Mouse (Mus musculus) hindbrain, embryonic 14.5 days (tissue): ENCODE measurements at regions not wholly inside any gene's neighbourhood (a gene's known extent, or its start where the extent isn't known, plus 50 kb on each side); places are given as distances from the start of the nearest gene placed in this dataset.

Source experiments
- ATAC-seq: fragments of 200-750 bp; cut with Nextera tagmentation; 2 replicates; pipeline ENCODE4 v1.8.0; 2017; ENCODE audit warnings: moderate number of reproducible peaks, mild to moderate bottlenecking, moderate TSS enrichment, moderate library complexity; ENCODE audit not compliant: low FRiP score
- DNase-seq: peaks from one replicate; pipeline ENCODE4 v3.0.0-alpha.2; 2015; ENCODE audit warnings: low spot score
- H3K27ac ChIP-seq: fragments of 300-500 bp; sonication (generic); 2 replicates; pipeline ENCODE4 v1.5.1; 2014; ENCODE audit warnings: mild to moderate bottlenecking, moderate library complexity
- H3K27me3 ChIP-seq: fragments of 300-500 bp; sonication (generic); 2 replicates; pipeline ENCODE4 v1.6.1; 2014; ENCODE audit warnings: mild to moderate bottlenecking, low read length, mixed read lengths; ENCODE audit not compliant: control insufficient read depth, insufficient read depth
- H3K36me3 ChIP-seq: fragments of 300-500 bp; sonication (generic); replicated peaks from 2 replicates; pipeline ENCODE4 v1.6.1; 2014; ENCODE audit not compliant: control insufficient read depth, insufficient read depth
- H3K4me1 ChIP-seq: fragments of 300-500 bp; sonication (generic); replicated peaks from 2 replicates; pipeline ENCODE4 v1.6.1; 2014; ENCODE audit warnings: antibody characterized with exemption, low read length, mixed read lengths; ENCODE audit not compliant: control insufficient read depth, insufficient read depth
- H3K4me2 ChIP-seq: fragments of 300-500 bp; sonication (generic); replicated peaks from 2 replicates; pipeline ENCODE4 v1.6.1; 2014; ENCODE audit warnings: mild to moderate bottlenecking, moderate library complexity
- H3K4me3 ChIP-seq: fragments of 300-500 bp; sonication (generic); replicated peaks from 2 replicates; pipeline ENCODE4 v1.5.1; 2014; ENCODE audit warnings: mild to moderate bottlenecking, low read length
- H3K9ac ChIP-seq: fragments of 300-500 bp; sonication (generic); 2 replicates; pipeline ENCODE4 v1.6.1; 2014
- H3K9me3 ChIP-seq: fragments of 300-500 bp; sonication (generic); 2 replicates; pipeline ENCODE4 v1.6.1; 2016; ENCODE audit warnings: low read length; ENCODE audit not compliant: control insufficient read depth
- WGBS: fragments of 180-500 bp; shearing (Covaris S2); extraction: QIAGEN DNeasy Blood & Tissue Kit; methylation state at CpG from one replicate; pipeline ENCODE4 v1.1.7; 2014; 5-methylcytosine and 5-hydroxymethylcytosine counted together

- H3K36me3 ChIP-seq, result no peaks in the 10 kb centered on the region
Measured at GRCm38 (mm10) chr2:172613891-172614391, 64.5 kb downstream of the Tfap2c start.

GRCm38 (mm10) chr2:172615148-172615547, 65.8 kb downstream of the Tfap2c start:
- Histone ChIP-seq H3K9me3 (no peaks in the 10 kb centered on the region), H3K4me1 (peaks cover 5% of the 10 kb centered on the region), H3K9ac (no peak overlapping the region), H3K4me3 (no peak overlapping the region), H3K27me3 (peaks cover 26% of the 10 kb centered on the region), H3K36me3 (no peaks in the 10 kb centered on the region), H3K27ac (no peak overlapping the region), H3K4me2 (no peak overlapping the region)
- ATAC-seq (no peak), DNase-seq (no peak)
- 35% methylated on average over 2 of the region's 2 CpGs for WGBS

More at GRCm38 (mm10) chr2:172613891-172614391, 64.5 kb downstream of the Tfap2c start:
- Histone ChIP-seq H3K27me3 (peaks cover 26% of the 10 kb centered on the region), H3K27ac (no peak overlapping the region), H3K4me3 (peak overlapping the region; percentile 23; the same call in 1 of the 2 replicates), H3K9me3 (no peaks in the 10 kb centered on the region), H3K4me1 (peaks cover 5% of the 10 kb centered on the region), H3K9ac (no peak overlapping the region), H3K4me2 (peak overlapping the region; percentile 50)
- WGBS, result under 1% methylated on average over 18 of the region's 18 CpGs
- no peak for DNase-seq
- ATAC-seq, result no peak

- no peak for ATAC-seq
- WGBS, result 21% methylated on average over 4 of the region's 4 CpGs
- H3K9ac ChIP-seq, result no peak overlapping the region
- no peaks in the 10 kb centered on the region for H3K36me3 ChIP-seq
- no peak overlapping the region for H3K27ac ChIP-seq
- H3K27me3 ChIP-seq, result peaks cover 26% of the 10 kb centered on the region
- H3K4me1 ChIP-seq, result peaks cover 5% of the 10 kb centered on the region
- H3K4me3 ChIP-seq, result no peak overlapping the region
- H3K9me3 ChIP-seq, result no peaks in the 10 kb centered on the region
- no peak overlapping the region for H3K4me2 ChIP-seq
- DNase-seq, result no peak
Measured at GRCm38 (mm10) chr2:172615582-172615981, 66.2 kb downstream of the Tfap2c start.

GRCm38 (mm10) chr2:172619168-172619567, 69.8 kb downstream of the Tfap2c start:
- H3K9ac ChIP-seq, result no peak overlapping the region
- H3K4me1 ChIP-seq, result no peaks in the 10 kb centered on the region
- WGBS, result 81% methylated on average over 7 of the region's 7 CpGs
- DNase-seq (no peak), ATAC-seq (no peak)
- no peaks in the 10 kb centered on the region for H3K36me3 ChIP-seq
- H3K27me3 ChIP-seq, result peaks cover 15% of the 10 kb centered on the region
- no peak overlapping the region for H3K4me2 ChIP-seq
- H3K4me3 ChIP-seq, result no peak overlapping the region
- H3K9me3 ChIP-seq, result no peaks in the 10 kb centered on the region
- H3K27ac ChIP-seq, result no peak overlapping the region

GRCm38 (mm10) chr2:172620001-172620400, 70.6 kb downstream of the Tfap2c start:
- H3K4me2 ChIP-seq, result no peak overlapping the region
- no peak overlapping the region for H3K9ac ChIP-seq
- peaks cover 8% of the 10 kb centered on the region for H3K27me3 ChIP-seq
- H3K36me3 ChIP-seq, result no peaks in the 10 kb centered on the region
- no peak for DNase-seq
- no peak overlapping the region for H3K4me3 ChIP-seq
- no peak overlapping the region for H3K27ac ChIP-seq
- ATAC-seq, result no peak
- 69% methylated on average over 5 of the region's 5 CpGs for WGBS
- no peaks in the 10 kb centered on the region for H3K9me3 ChIP-seq
- no peaks in the 10 kb centered on the region for H3K4me1 ChIP-seq

- H3K27me3 ChIP-seq, result peaks cover 3% of the 10 kb centered on the region; the same call in 1 of the 2 replicates
- ATAC-seq, result no peak
- no peaks in the 10 kb centered on the region for H3K36me3 ChIP-seq
- WGBS, result 13% methylated on average over 14 of the region's 14 CpGs
- no peaks in the 10 kb centered on the region for H3K9me3 ChIP-seq
- H3K27ac ChIP-seq, result no peak overlapping the region
- no peak overlapping the region for H3K4me3 ChIP-seq
- H3K9ac ChIP-seq, result no peak overlapping the region
- no peaks in the 10 kb centered on the region for H3K4me1 ChIP-seq
- no peak overlapping the region for H3K4me2 ChIP-seq
- no peak for DNase-seq
Measured at GRCm38 (mm10) chr2:172623707-172624106, 74.3 kb downstream of the Tfap2c start.

GRCm38 (mm10) chr2:172627353-172628306, 78.2 kb downstream of the Tfap2c start:
- Histone ChIP-seq H3K4me3 (no peak overlapping the region), H3K4me1 (no peaks in the 10 kb centered on the region), H3K36me3 (no peaks in the 10 kb centered on the region), H3K27me3 (peaks cover 3% of the 10 kb centered on the region; the same call in 1 of the 2 replicates), H3K9me3 (no peaks in the 10 kb centered on the region), H3K9ac (no peak overlapping the region), H3K27ac (no peak overlapping the region), H3K4me2 (no peak overlapping the region)
- ATAC-seq (no peak), DNase-seq (no peak)
- 61% methylated on average over 20 of the region's 20 CpGs for WGBS

- H3K9me3 ChIP-seq, result no peaks in the 10 kb centered on the region
- H3K36me3 ChIP-seq, result no peaks in the 10 kb centered on the region
- H3K4me3 ChIP-seq, result no peak overlapping the region
- DNase-seq (no peak), ATAC-seq (no peak)
- no peak overlapping the region for H3K27ac ChIP-seq
- H3K9ac ChIP-seq, result no peak overlapping the region
- no peaks in the 10 kb centered on the region for H3K27me3 ChIP-seq
- H3K4me2 ChIP-seq, result no peak overlapping the region
- H3K4me1 ChIP-seq, result no peaks in the 10 kb centered on the region
- 78% methylated on average over 3 of the region's 3 CpGs for WGBS
Measured at GRCm38 (mm10) chr2:172630333-172630732, 80.9 kb downstream of the Tfap2c start.

GRCm38 (mm10) chr2:172642616-172643015, 93.2 kb downstream of the Tfap2c start:
- ATAC-seq, result no peak
- DNase-seq, result peak; percentile 44
- 46% methylated on average over 11 of the region's 11 CpGs for WGBS

More at GRCm38 (mm10) chr2:172642616-172643015, 93.2 kb downstream of the Tfap2c start:
- H3K9me3 ChIP-seq, result no peaks in the 10 kb centered on the region
- no peak overlapping the region for H3K4me2 ChIP-seq
- H3K4me3 ChIP-seq, result no peak overlapping the region
- 0 out of 2 replicates have a peak, but pooled peaks cover 2% of the 10 kb centered on the region for H3K4me1 ChIP-seq
- no peaks in the 10 kb centered on the region; the same call in 1 of the 2 replicates for H3K27me3 ChIP-seq
- no peak overlapping the region for H3K9ac ChIP-seq
- no peak overlapping the region for H3K27ac ChIP-seq
- no peaks in the 10 kb centered on the region for H3K36me3 ChIP-seq
